Mouse (Mus musculus): ENCODE measurements around the gene Rcc2. TPM values are rescaled to one million over a fixed set of nuclear protein-coding genes. Genes with fewer than 3 reads are reported as not detected.

Rcc2 gene
- polyA plus RNA-seq, 1 experiment from 2014 or later = 62.8 TPM

DNA sequence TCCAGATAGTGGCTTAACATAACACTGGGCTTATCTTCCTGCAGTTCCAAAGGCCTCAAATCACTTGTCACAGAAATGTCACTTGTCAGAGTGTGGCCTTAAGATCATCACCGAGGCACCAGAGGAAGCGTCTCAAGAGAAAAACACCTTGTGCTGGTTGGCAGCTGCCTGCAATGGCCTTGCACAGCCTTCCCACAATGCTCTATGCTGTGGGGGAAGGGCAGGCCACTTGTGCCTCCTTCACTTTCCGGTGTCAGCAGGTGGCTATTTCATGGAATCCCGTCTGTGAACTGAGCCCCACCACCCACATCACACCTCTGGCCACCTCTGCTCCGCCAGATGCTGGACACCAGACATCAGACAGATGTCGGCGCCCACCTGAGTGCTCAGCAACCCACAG, 53.0 kb downstream of the Rcc2 start:
- Histone ChIP-seq H3K4me3 (ENCODE audit: low read depth, low read length) (no peak overlapping the region), H3K27me3 (ENCODE audit: insufficient read depth, low read length) (no peaks in the 10 kb centered on the region), H3K36me3 (ENCODE audit: insufficient read depth) (no peaks in the 10 kb centered on the region), H3K4me2 (no peak overlapping the region), H3K9me3 (ENCODE audit: low read depth, low read length) (no peaks in the 10 kb centered on the region), H3K27ac (ENCODE audit: low read depth) (no peak overlapping the region), H3K9ac (no peak overlapping the region), H3K4me1 (ENCODE audit: insufficient read depth) (no peaks in the 10 kb centered on the region)
- ATAC-seq (ENCODE audit: insufficient read depth) = no peak
- TF ChIP-seq CTCF (IDR thresholded peaks at IDR 0.05; ENCODE audit: low read depth) = no peak
- DNase-seq = no peak
- WGBS = 30% methylated on average over 7 of the region's 7 CpGs

DNA sequence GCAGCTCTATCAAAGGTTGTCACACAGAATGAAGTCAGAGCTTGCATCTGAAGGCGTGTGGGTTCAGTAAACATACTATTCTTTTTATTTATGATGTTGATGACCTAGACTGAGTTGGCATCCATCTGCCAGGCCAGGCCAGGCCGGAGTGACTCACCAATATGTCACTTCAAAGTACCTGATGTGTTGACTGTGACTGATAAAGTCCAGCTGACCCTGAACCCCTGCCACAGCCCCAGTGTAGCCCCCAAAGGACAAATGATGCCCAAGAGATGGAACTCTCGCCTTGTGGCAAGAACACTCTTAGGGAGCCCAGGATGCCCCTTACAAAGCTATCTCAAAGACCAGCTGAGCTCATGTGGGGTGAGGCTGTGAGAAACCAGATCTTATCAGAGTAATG, 55.5 kb downstream of the Rcc2 start:
- no peak overlapping the region for H3K9ac ChIP-seq
- no peaks in the 10 kb centered on the region for H3K27me3 ChIP-seq (ENCODE audit: insufficient read depth, low read length)
- TF ChIP-seq CTCF (IDR thresholded peaks at IDR 0.05; ENCODE audit: low read depth) = no peak
- WGBS = 61% methylated on average over 3 of the region's 3 CpGs
- no peaks in the 10 kb centered on the region for H3K9me3 ChIP-seq (ENCODE audit: low read depth, low read length)
- H3K4me1 ChIP-seq (ENCODE audit: insufficient read depth) = no peaks in the 10 kb centered on the region
- no peaks in the 10 kb centered on the region for H3K36me3 ChIP-seq (ENCODE audit: insufficient read depth)
- H3K4me3 ChIP-seq (ENCODE audit: low read depth, low read length) = no peak overlapping the region
- ATAC-seq (ENCODE audit: insufficient read depth) (no peak), DNase-seq (no peak)
- no peak overlapping the region for H3K27ac ChIP-seq (ENCODE audit: low read depth)
- H3K4me2 ChIP-seq = no peak overlapping the region

DNA sequence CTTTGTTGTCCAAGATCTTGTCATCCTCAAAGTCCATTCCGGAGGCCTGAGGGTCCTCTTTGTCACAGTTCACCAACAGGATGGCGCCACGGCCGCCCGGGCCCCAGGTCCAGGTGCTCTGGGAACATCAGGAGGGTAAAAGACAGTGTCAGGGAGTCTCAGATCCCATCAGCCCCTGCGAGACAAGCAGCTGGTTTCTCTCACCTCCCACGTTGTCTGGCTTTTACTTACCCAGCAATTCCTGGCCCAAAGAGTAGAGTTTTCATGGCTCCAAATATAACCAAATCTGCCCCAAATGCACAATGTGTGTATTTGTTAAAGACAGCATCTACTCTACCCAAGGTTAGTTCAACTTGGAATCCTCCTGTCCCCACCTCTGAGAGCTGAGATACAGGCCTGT, 61.3 kb downstream of the Rcc2 start:
- DNase-seq (peak; percentile 72), ATAC-seq (ENCODE audit: insufficient read depth) (no peak)
- no peak for TF ChIP-seq CTCF (IDR thresholded peaks at IDR 0.05; ENCODE audit: low read depth)
- no peak overlapping the region for H3K4me3 ChIP-seq (ENCODE audit: low read depth, low read length)
- H3K27me3 ChIP-seq (ENCODE audit: insufficient read depth, low read length) = no peaks in the 10 kb centered on the region
- no peak overlapping the region for H3K9ac ChIP-seq
- WGBS = 58% methylated on average over 7 of the region's 7 CpGs
- H3K9me3 ChIP-seq (ENCODE audit: low read depth, low read length) = no peaks in the 10 kb centered on the region
- H3K4me1 ChIP-seq (ENCODE audit: insufficient read depth) = no peaks in the 10 kb centered on the region
- no peak overlapping the region for H3K27ac ChIP-seq (ENCODE audit: low read depth)
- H3K36me3 ChIP-seq (ENCODE audit: insufficient read depth) = no peaks in the 10 kb centered on the region
- no peak overlapping the region for H3K4me2 ChIP-seq

DNA sequence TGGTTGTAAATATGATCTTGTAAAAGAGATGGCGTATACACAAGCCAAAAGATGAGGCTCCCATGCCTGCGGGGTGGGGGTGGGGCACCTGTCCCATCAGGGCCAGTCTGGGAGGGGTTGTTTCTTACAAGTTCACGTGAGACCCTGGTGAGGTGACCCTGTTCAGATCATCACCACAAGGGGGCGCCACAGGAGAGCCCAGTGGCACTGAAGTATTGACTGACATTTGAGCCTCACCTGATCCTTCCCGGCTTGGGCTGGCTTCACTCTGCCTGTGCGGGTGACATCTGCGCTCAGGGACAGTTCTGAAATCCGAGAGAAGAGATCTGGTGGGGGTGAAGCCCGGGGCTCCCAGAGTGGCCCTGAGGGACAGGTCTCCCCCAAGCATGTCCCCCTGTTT, 62.8 kb downstream of the Rcc2 start:
- H3K4me1 ChIP-seq (ENCODE audit: insufficient read depth) = no peaks in the 10 kb centered on the region
- H3K4me3 ChIP-seq (ENCODE audit: low read depth, low read length) = no peak overlapping the region
- no peak overlapping the region for H3K4me2 ChIP-seq
- no peak overlapping the region for H3K27ac ChIP-seq (ENCODE audit: low read depth)
- H3K27me3 ChIP-seq (ENCODE audit: insufficient read depth, low read length) = no peaks in the 10 kb centered on the region
- H3K36me3 ChIP-seq (ENCODE audit: insufficient read depth) = no peaks in the 10 kb centered on the region
- peak; percentile 70 for DNase-seq
- no peak for ATAC-seq (ENCODE audit: insufficient read depth)
- peak; percentile 72 for TF ChIP-seq CTCF (IDR thresholded peaks at IDR 0.05; ENCODE audit: low read depth)
- WGBS = 14% methylated on average over 9 of the region's 9 CpGs
- H3K9me3 ChIP-seq (ENCODE audit: low read depth, low read length) = no peaks in the 10 kb centered on the region
- no peak overlapping the region for H3K9ac ChIP-seq

DNA sequence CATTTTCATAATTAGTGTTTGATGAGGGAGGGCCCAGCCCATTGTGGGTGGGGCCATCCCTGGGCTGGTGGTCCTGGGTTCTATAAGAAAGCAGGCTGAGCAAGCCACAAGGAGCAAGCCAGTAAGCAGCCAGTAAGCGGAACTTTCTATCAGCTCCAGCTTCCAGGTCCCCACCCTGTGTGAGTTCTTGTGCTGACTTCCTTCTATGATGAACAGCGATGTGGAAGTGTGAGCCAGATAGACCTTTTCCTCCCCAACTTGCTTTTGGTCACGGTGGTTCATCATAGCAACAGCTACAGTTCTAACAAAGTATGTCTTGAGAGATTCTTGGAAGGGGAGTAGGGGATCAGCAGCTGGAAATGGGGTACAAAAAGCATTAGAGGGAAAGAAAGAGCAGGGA, 65.6 kb downstream of the Rcc2 start:
- no peaks in the 10 kb centered on the region for H3K27me3 ChIP-seq (ENCODE audit: insufficient read depth, low read length)
- no peak overlapping the region for H3K27ac ChIP-seq (ENCODE audit: low read depth)
- no peaks in the 10 kb centered on the region for H3K36me3 ChIP-seq (ENCODE audit: insufficient read depth)
- no peak overlapping the region for H3K9ac ChIP-seq
- DNase-seq = no peak
- ATAC-seq (ENCODE audit: insufficient read depth) = no peak
- WGBS = 73% methylated on average over 3 of the region's 3 CpGs
- no peaks in the 10 kb centered on the region for H3K4me1 ChIP-seq (ENCODE audit: insufficient read depth)
- H3K4me3 ChIP-seq (ENCODE audit: low read depth, low read length) = no peak overlapping the region
- no peak for TF ChIP-seq CTCF (IDR thresholded peaks at IDR 0.05; ENCODE audit: low read depth)
- H3K4me2 ChIP-seq = no peak overlapping the region
- no peaks in the 10 kb centered on the region for H3K9me3 ChIP-seq (ENCODE audit: low read depth, low read length)

- H3K27ac ChIP-seq (ENCODE audit: low read depth) = no peak overlapping the region
- no peak overlapping the region for H3K4me2 ChIP-seq
- ATAC-seq (ENCODE audit: insufficient read depth) (no peak), DNase-seq (no peak)
- H3K4me1 ChIP-seq (ENCODE audit: insufficient read depth) = no peaks in the 10 kb centered on the region
- H3K9me3 ChIP-seq (ENCODE audit: low read depth, low read length) = no peaks in the 10 kb centered on the region
- 77% methylated on average over 5 of the region's 5 CpGs for whole genome bisulfite sequencing
- H3K36me3 ChIP-seq (ENCODE audit: insufficient read depth) = no peaks in the 10 kb centered on the region
- no peaks in the 10 kb centered on the region for H3K27me3 ChIP-seq (ENCODE audit: insufficient read depth, low read length)
- H3K4me3 ChIP-seq (ENCODE audit: low read depth, low read length) = no peak overlapping the region
- H3K9ac ChIP-seq = no peak overlapping the region
- TF ChIP-seq CTCF (IDR thresholded peaks at IDR 0.05; ENCODE audit: low read depth) = no peak
These were observed 68.6 kb downstream of the Rcc2 start for GRCm38 (mm10) chr4:140768973-140769372.

GRCm38 (mm10) chr4:140770433-140770832, 70.1 kb downstream of the Rcc2 start:
- H3K27ac ChIP-seq (ENCODE audit: low read depth) = 0 out of 2 replicates have a peak overlapping the region, but pooled peaks have one; percentile 58
- peak; percentile 76 for DNase-seq
- WGBS = 7% methylated on average over 13 of the region's 13 CpGs
- peak overlapping the region; percentile 55 for H3K4me2 ChIP-seq
- no peaks in the 10 kb centered on the region for H3K4me1 ChIP-seq (ENCODE audit: insufficient read depth)
- peak overlapping the region; percentile 47 for H3K9ac ChIP-seq
- no peaks in the 10 kb centered on the region for H3K9me3 ChIP-seq (ENCODE audit: low read depth, low read length)
- H3K4me3 ChIP-seq (ENCODE audit: low read depth, low read length) = peak overlapping the region; percentile 22
- H3K27me3 ChIP-seq (ENCODE audit: insufficient read depth, low read length) = no peaks in the 10 kb centered on the region
- H3K36me3 ChIP-seq (ENCODE audit: insufficient read depth) = no peaks in the 10 kb centered on the region
- TF ChIP-seq CTCF (IDR thresholded peaks at IDR 0.05; ENCODE audit: low read depth) = no peak
- peak; percentile 77 for ATAC-seq (ENCODE audit: insufficient read depth)

DNA sequence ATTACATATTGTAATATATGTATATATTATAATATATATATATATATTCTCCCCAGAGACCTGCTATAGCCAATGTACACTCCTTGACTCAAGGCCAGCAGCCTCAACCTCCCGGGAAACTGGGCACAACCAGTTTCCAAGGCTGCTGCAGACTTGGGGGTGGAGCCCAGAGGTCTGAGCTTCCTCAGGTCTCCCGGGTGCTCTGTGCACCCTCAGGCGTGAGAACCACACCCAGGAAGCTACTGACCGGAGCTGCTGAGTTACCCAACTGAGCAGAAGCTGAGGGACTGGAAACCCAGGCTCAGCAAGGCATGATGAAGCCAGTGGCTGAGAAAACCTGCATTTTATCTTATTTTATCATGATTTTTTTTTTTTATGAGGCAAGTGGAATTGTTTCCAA, 70.8 kb downstream of the Rcc2 start:
- H3K9ac ChIP-seq = no peak overlapping the region
- H3K27ac ChIP-seq (ENCODE audit: low read depth) = no peak overlapping the region
- no peak overlapping the region for H3K4me3 ChIP-seq (ENCODE audit: low read depth, low read length)
- H3K4me1 ChIP-seq (ENCODE audit: insufficient read depth) = no peaks in the 10 kb centered on the region
- H3K4me2 ChIP-seq = no peak overlapping the region
- ATAC-seq (ENCODE audit: insufficient read depth) (no peak), DNase-seq (peak; percentile 19)
- no peaks in the 10 kb centered on the region for H3K36me3 ChIP-seq (ENCODE audit: insufficient read depth)
- H3K9me3 ChIP-seq (ENCODE audit: low read depth, low read length) = no peaks in the 10 kb centered on the region
- H3K27me3 ChIP-seq (ENCODE audit: insufficient read depth, low read length) = no peaks in the 10 kb centered on the region
- TF ChIP-seq CTCF (IDR thresholded peaks at IDR 0.05; ENCODE audit: low read depth) = no peak
- 34% methylated on average over 4 of the region's 4 CpGs for WGBS

Small RNA genes within 50 kb of the gene (microRNA-seq; reads per million reads assigned to microRNA genes)
- gene Gm23045 (ENCODE audit: borderline number of aligned reads) (not detected), gene Gm25951 (ENCODE audit: borderline number of aligned reads) (not detected)

Other genes starting within 250 kb of the Rcc2 start
- 13.5 and 16.1 TPM in 2 replicates for gene Arhgef10l, start 34.5 kb upstream of the Rcc2 start, polyA plus RNA-seq (2014; fragmentation: Nextera tagmentation; extraction: Ambion mirVana)
- not detected in 2 replicates for gene Padi6, start 42.1 kb downstream of the Rcc2 start, polyA plus RNA-seq (2014; fragmentation: Nextera tagmentation; extraction: Ambion mirVana)
- gene Padi4, start 73.7 kb downstream of the Rcc2 start, polyA plus RNA-seq (2014; fragmentation: Nextera tagmentation; extraction: Ambion mirVana) = 1.8 and 2.1 TPM in 2 replicates
- gene Padi3, start 110.1 kb downstream of the Rcc2 start, polyA plus RNA-seq (2014; fragmentation: Nextera tagmentation; extraction: Ambion mirVana) = 0.12 and 0.14 TPM in 2 replicates
- gene Padi1, start 145.2 kb downstream of the Rcc2 start, polyA plus RNA-seq (2014; fragmentation: Nextera tagmentation; extraction: Ambion mirVana) = 0.04 and 0.11 TPM in 2 replicates
- gene Padi2, start 205.8 kb downstream of the Rcc2 start, polyA plus RNA-seq (2014; fragmentation: Nextera tagmentation; extraction: Ambion mirVana) = 1.1 and 1.8 TPM in 2 replicates

Data from lung, embryonic 14.5 days (tissue).